Mouse (Mus musculus) E14TG2a.4 (cell line): Measurements from ENCODE around the gene Zfyve19.
A peak's percentile ranks its signal among the peaks of the same experiment; 100 is the strongest.

Experiments
- H3K27me3 ChIP-seq: 2 replicates; pipeline ENCODE4 v1.6.1; 2014; ENCODE audit warnings: low read length, control low read depth; ENCODE audit not compliant: insufficient read depth
- H3K36me3 ChIP-seq: 2 replicates; pipeline ENCODE4 v1.6.1; 2014; ENCODE audit warnings: low read length, control low read depth; ENCODE audit not compliant: insufficient read depth
- H3K4me1 ChIP-seq: replicated peaks from 2 replicates; pipeline ENCODE4 v1.6.1; 2014; ENCODE audit warnings: low read depth, low read length, control low read depth
- H3K4me3 ChIP-seq: replicated peaks from 2 replicates; pipeline ENCODE4 v1.5.1; 2014; ENCODE audit warnings: mild to moderate bottlenecking, low read length
- H3K9me3 ChIP-seq: 2 replicates; pipeline ENCODE4 v1.6.1; 2014; ENCODE audit warnings: low read length, control low read depth
- CTCF ChIP-seq: conservative IDR thresholded peaks from 2 replicates; pipeline ENCODE4 v1.5.1; 2014; ENCODE audit warnings: low read length
- NANOG ChIP-seq: IDR thresholded peaks from 2 replicates; pipeline ENCODE4 v1.6.1; 2014; ENCODE audit warnings: borderline replicate concordance, low read length, mixed read lengths
- POU5F1 ChIP-seq: IDR thresholded peaks from 2 replicates; pipeline ENCODE4 v1.6.1; 2014; ENCODE audit warnings: low read length, borderline replicate concordance

Zfyve19 gene

GRCm38 (mm10) chr2:119208344-119209175, at the start of gene Zfyve19, which contains the start of gene Dnajc17:
Gene Zfyve19, plus strand, starts transcription at chr2:119208617.
Gene Dnajc17, minus strand, starts transcription at chr2:119208795.
- H3K4me1 ChIP-seq = peaks cover 50% of the 10 kb centered on the region
- no peaks in the 10 kb centered on the region for H3K27me3 ChIP-seq
- no peaks in the 10 kb centered on the region for H3K9me3 ChIP-seq
- peaks cover 33% of the 10 kb centered on the region for H3K36me3 ChIP-seq
- TF ChIP-seq CTCF (no peak), POU5F1 (no peak), NANOG (no peak)
- H3K4me3 ChIP-seq = peak within 1 kb of the TSS; percentile 89

DNA sequence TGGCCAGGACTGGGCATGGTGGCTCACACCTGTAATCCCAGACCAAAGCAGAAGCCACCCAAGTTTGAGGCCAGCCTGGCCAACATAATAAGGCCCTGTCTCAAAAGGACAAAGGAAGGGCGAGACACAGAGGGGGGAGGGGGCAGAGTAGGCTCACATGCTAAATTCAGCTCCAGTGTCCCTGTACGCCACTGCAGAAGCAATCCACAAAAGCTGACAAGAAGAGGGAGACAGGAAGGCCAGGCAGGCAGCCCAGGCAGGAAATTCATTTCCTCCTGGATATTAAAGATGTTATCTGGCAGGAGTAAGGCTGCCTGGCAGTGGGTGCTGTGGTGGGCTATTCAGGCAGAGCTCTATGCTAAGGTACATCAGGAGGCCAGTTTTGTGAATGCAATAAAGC, 47.2 kb upstream of the Zfyve19 start:
- no peak for TF ChIP-seq NANOG
- TF ChIP-seq POU5F1 = no peak
- TF ChIP-seq CTCF = no peak
- Histone ChIP-seq H3K9me3 (no peaks in the 10 kb centered on the region), H3K4me1 (peaks cover 29% of the 10 kb centered on the region)

GRCm38 (mm10) chr2:119163135-119163534, 45.3 kb upstream of the Zfyve19 start:
- no peak for TF ChIP-seq NANOG
- TF ChIP-seq POU5F1 = no peak
- TF ChIP-seq CTCF = no peak
- H3K4me1 ChIP-seq = peaks cover 37% of the 10 kb centered on the region
- H3K36me3 ChIP-seq = no peaks in the 10 kb centered on the region

More for the DNA sequence above, 47.2 kb upstream of the Zfyve19 start:
- H3K4me3 ChIP-seq = no peak overlapping the region
- H3K27me3 ChIP-seq = peaks cover 26% of the 10 kb centered on the region
- H3K36me3 ChIP-seq = no peaks in the 10 kb centered on the region

DNA sequence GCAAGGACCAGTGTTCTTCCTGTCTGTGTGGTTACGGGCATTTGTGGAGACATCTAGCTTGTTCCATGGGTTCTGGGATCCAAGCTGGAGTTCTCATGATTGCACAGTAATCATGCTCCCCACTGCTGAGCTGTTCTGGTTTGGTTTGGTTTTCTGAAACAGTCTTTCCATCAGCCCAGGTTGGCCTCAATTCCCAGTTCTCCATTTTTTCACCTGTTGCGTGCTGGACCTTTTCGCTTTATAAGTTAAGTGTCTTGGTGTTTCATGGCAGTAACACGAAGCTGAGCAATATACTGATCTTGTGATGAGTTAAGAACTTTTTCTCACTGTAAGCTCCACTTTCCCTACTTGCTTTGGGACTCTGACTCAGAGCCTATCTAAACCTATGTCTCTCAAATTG, 44.4 kb upstream of the Zfyve19 start:
- Histone ChIP-seq H3K4me3 (no peak overlapping the region), H3K27me3 (peaks cover 50% of the 10 kb centered on the region), H3K36me3 (no peaks in the 10 kb centered on the region), H3K9me3 (no peaks in the 10 kb centered on the region), H3K4me1 (peaks cover 38% of the 10 kb centered on the region)
- TF ChIP-seq NANOG (no peak), CTCF (no peak), POU5F1 (no peak)

More at GRCm38 (mm10) chr2:119163135-119163534, 45.3 kb upstream of the Zfyve19 start:
- no peaks in the 10 kb centered on the region for H3K9me3 ChIP-seq
- no peak overlapping the region for H3K4me3 ChIP-seq
- peaks cover 43% of the 10 kb centered on the region for H3K27me3 ChIP-seq

- H3K9me3 ChIP-seq = no peaks in the 10 kb centered on the region
- H3K36me3 ChIP-seq = no peaks in the 10 kb centered on the region
- H3K27me3 ChIP-seq = peaks cover 61% of the 10 kb centered on the region
- H3K4me1 ChIP-seq = peaks cover 32% of the 10 kb centered on the region
- H3K4me3 ChIP-seq = no peak overlapping the region
- TF ChIP-seq NANOG = no peak
- TF ChIP-seq CTCF = 0 out of 2 replicates have a peak, but pooled peaks have one; percentile 11
- TF ChIP-seq POU5F1 = no peak
Measured at GRCm38 (mm10) chr2:119165401-119165800, 43.0 kb upstream of the Zfyve19 start.

- no peaks in the 10 kb centered on the region for H3K9me3 ChIP-seq
- H3K4me3 ChIP-seq = peak within 1 kb of the TSS; percentile 82
- H3K36me3 ChIP-seq = no peaks in the 10 kb centered on the region
- peaks cover 30% of the 10 kb centered on the region for H3K4me1 ChIP-seq
- peaks cover 57% of the 10 kb centered on the region for H3K27me3 ChIP-seq
- TF ChIP-seq POU5F1 = no peak
- peak; percentile 64; the same call in 1 of the 2 replicates for TF ChIP-seq NANOG
- TF ChIP-seq CTCF = no peak
Measured at GRCm38 (mm10) chr2:119166901-119167865, 41.2 kb upstream of the Zfyve19 start, which contains the start of gene Gchfr. Gene Gchfr, plus strand, starts transcription at chr2:119167773.

GRCm38 (mm10) chr2:119167866-119168256, 40.6 kb upstream of the Zfyve19 start:
- Histone ChIP-seq H3K4me3 (peak overlapping the region; percentile 82), H3K27me3 (peaks cover 57% of the 10 kb centered on the region), H3K4me1 (peaks cover 35% of the 10 kb centered on the region), H3K9me3 (no peaks in the 10 kb centered on the region), H3K36me3 (no peaks in the 10 kb centered on the region)
- no peak for TF ChIP-seq NANOG
- TF ChIP-seq POU5F1 = no peak

- peaks cover 55% of the 10 kb centered on the region for H3K4me1 ChIP-seq
- no peaks in the 10 kb centered on the region for H3K36me3 ChIP-seq
- TF ChIP-seq POU5F1 (no peak), CTCF (no peak), NANOG (no peak)
- H3K27me3 ChIP-seq = peaks cover 43% of the 10 kb centered on the region
- no peaks in the 10 kb centered on the region for H3K9me3 ChIP-seq
- H3K4me3 ChIP-seq = no peak overlapping the region
Measured at GRCm38 (mm10) chr2:119170282-119170681, 38.1 kb upstream of the Zfyve19 start.
